Mouse (Mus musculus) stomach, postnatal 0 days (tissue): ENCODE results near the gene Nfatc4. TPM values are rescaled to one million over a fixed set of nuclear protein-coding genes. Genes with fewer than 3 reads are reported as not detected.

ENCODE experiments used
- ATAC-seq: fragments of 200-750 bp; cut with Nextera tagmentation; 2 replicates; pipeline ENCODE4 v1.8.0; 2017; ENCODE audit not compliant: low FRiP score, low TSS enrichment
- DNase-seq: peaks from one replicate; pipeline ENCODE4 v3.0.0-alpha.2; 2016; ENCODE audit warnings: low spot score
- H3K27ac ChIP-seq: fragments of 300-500 bp; sonication (generic); replicated peaks from 2 replicates; pipeline ENCODE4 v1.5.1; 2014; ENCODE audit warnings: mild to moderate bottlenecking, control low read depth
- H3K27me3 ChIP-seq: fragments of 300-500 bp; sonication (generic); 2 replicates; pipeline ENCODE4 v1.6.1; 2014; ENCODE audit warnings: low read length; ENCODE audit not compliant: control insufficient read depth, insufficient read depth
- H3K36me3 ChIP-seq: fragments of 300-500 bp; sonication (generic); 2 replicates; pipeline ENCODE4 v1.6.1; 2014; ENCODE audit warnings: low read length, mixed read lengths; ENCODE audit not compliant: control insufficient read depth, insufficient read depth
- H3K4me1 ChIP-seq: fragments of 300-500 bp; sonication (generic); replicated peaks from 2 replicates; pipeline ENCODE4 v1.6.1; 2014; ENCODE audit warnings: antibody characterized with exemption; ENCODE audit not compliant: control insufficient read depth, insufficient read depth
- H3K4me2 ChIP-seq: fragments of 300-500 bp; sonication (generic); replicated peaks from 2 replicates; pipeline ENCODE4 v1.6.1; 2014; ENCODE audit warnings: low read depth, mild to moderate bottlenecking, control low read depth, moderate library complexity
- H3K4me3 ChIP-seq: fragments of 300-500 bp; sonication (generic); 2 replicates; pipeline ENCODE4 v1.5.1; 2014; ENCODE audit warnings: low read depth, low read length, control low read depth
- H3K9ac ChIP-seq: fragments of 300-500 bp; sonication (generic); 2 replicates; pipeline ENCODE4 v1.6.1; 2014; ENCODE audit warnings: mild to moderate bottlenecking, low read length, control low read depth, mixed read lengths
- H3K9me3 ChIP-seq: fragments of 300-500 bp; sonication (generic); 2 replicates; pipeline ENCODE4 v1.6.1; 2016; ENCODE audit warnings: low read length; ENCODE audit not compliant: control insufficient read depth
- CTCF ChIP-seq: IDR thresholded peaks from 2 replicates; pipeline ENCODE4 v1.5.1; 2016; ENCODE audit warnings: antibody characterized with exemption, low read depth, mild to moderate bottlenecking, moderate library complexity
- EP300 ChIP-seq: optimal IDR thresholded peaks from 2 replicates; pipeline ENCODE3; 2016; ENCODE audit warnings: antibody characterized with exemption
- WGBS: fragments of 180-500 bp; shearing (Covaris S2); extraction: QIAGEN DNeasy Blood & Tissue Kit; methylation state at CpG from one replicate; pipeline ENCODE4 v1.1.7; 2014; 5-methylcytosine and 5-hydroxymethylcytosine counted together
- polyA plus RNA-seq: library from polyadenylated mRNA; unstranded; fragments of >200 nt; fragmentation: Nextera tagmentation; extraction: Ambion mirVana; gene quantifications from 2 replicates; pipeline ENCODE4 v1.2.1, GENCODE M21; 2015

The Nfatc4 gene
- polyA plus RNA-seq, 1 experiment from 2014 or later = 11.2 TPM

DNA sequence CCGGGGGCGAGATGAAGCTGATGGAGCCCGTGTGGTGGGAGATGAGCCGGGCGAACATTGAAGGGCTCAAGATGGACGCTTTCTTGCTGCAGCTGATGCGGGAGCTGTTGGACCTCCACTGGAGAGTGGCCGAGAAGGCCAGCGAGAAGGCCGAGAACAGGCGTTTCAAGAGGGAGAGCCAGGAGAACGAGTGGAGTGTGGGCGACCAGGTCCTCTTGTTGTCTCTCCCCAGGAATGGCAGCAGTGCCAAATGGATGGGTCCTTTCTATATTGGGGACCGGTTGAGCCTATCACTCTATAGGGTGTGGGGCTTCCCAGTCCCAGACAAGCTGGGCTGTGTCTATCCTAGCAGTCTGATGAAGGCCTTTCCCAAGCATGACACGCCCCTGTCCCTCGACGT lies 49.6 kb downstream of the Nfatc4 start:
- ATAC-seq (peak; percentile 17; the same call in 1 of the 2 replicates), DNase-seq (no peak)
- no peak overlapping the region for H3K4me3 ChIP-seq
- no peaks in the 10 kb centered on the region for H3K9me3 ChIP-seq
- H3K27me3 ChIP-seq = no peaks in the 10 kb centered on the region
- H3K9ac ChIP-seq = no peak overlapping the region
- no peak overlapping the region for H3K4me2 ChIP-seq
- WGBS = 76% methylated on average over 17 of the region's 17 CpGs
- no peak for TF ChIP-seq EP300
- no peak for TF ChIP-seq CTCF
- H3K27ac ChIP-seq = no peak overlapping the region
- H3K36me3 ChIP-seq = peaks cover 13% of the 10 kb centered on the region; the same call in 1 of the 2 replicates
- H3K4me1 ChIP-seq = no peaks in the 10 kb centered on the region

- no peaks in the 10 kb centered on the region for H3K27me3 ChIP-seq
- H3K36me3 ChIP-seq = peaks cover 13% of the 10 kb centered on the region; the same call in 1 of the 2 replicates
- H3K9ac ChIP-seq = no peak overlapping the region
- 80% methylated on average over 8 of the region's 8 CpGs for WGBS
- TF ChIP-seq EP300 (no peak), CTCF (no peak)
- H3K4me3 ChIP-seq = no peak overlapping the region
- no peaks in the 10 kb centered on the region for H3K4me1 ChIP-seq
- DNase-seq (no peak), ATAC-seq (no peak)
- no peak overlapping the region for H3K27ac ChIP-seq
- no peaks in the 10 kb centered on the region for H3K9me3 ChIP-seq
- H3K4me2 ChIP-seq = no peak overlapping the region
These were observed 50.3 kb downstream of the Nfatc4 start for GRCm38 (mm10) chr14:55873242-55873713.

DNA sequence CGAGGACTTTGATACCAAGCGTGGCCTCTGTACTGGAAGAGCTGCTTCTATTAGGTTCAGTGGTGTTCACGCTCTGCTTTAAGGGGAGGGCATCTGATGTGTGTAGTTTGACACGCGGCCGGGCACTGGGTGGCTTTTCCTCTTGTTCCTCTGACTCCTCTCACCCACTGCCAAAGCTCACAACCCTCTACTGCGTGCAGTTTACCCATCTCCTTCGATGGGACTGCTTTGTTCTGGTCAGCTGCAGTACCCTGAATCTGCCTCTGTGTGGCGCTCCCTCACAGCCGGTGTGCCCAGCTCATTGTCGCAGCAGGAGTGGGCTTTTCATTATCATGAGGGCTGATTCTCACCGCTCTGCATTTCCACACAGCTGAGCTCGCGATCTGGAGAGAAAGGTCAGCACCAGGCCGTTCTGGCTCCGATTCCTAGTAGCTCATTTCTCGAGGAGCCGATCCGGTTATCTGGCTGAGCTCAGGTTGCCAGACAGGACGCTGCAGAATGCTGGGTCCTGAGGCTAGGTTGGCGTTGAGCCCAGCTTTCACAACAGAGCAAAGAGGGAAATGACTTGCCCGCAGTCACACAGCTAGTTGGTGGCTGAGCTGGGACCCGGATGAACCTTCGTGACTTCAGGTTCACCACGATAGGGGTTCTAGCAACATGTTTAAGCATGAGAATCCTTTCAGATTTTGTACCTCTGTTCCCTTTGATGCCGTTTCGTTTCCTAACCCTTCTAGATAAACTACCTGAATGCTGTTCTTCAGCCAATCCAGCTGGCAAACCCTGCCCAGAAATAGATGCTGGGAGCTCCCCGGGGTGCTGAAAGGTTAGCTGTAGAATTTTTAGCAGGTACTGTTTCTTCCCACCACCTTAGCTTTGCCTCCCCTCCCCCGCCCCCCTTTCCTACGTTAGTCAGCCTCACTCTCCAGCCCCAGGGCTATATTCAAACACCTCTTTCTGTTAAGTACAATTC lies 51.1 kb downstream of the Nfatc4 start:
- 12% methylated on average over 30 of the region's 30 CpGs for WGBS
- no peak for TF ChIP-seq EP300
- peak; percentile 97 for TF ChIP-seq CTCF
- Histone ChIP-seq H3K9me3 (no peaks in the 10 kb centered on the region), H3K36me3 (peaks cover 11% of the 10 kb centered on the region; the same call in 1 of the 2 replicates), H3K9ac (no peak overlapping the region), H3K27ac (no peak overlapping the region), H3K27me3 (no peaks in the 10 kb centered on the region), H3K4me2 (peak overlapping the region; percentile 38; the same call in 1 of the 2 replicates), H3K4me1 (no peaks in the 10 kb centered on the region), H3K4me3 (peak overlapping the region; percentile 13; the same call in 1 of the 2 replicates)
- ATAC-seq (peak; percentile 62), DNase-seq (peak; percentile 83)

GRCm38 (mm10) chr14:55877469-55878315 lies 54.7 kb downstream of the Nfatc4 start:
- Histone ChIP-seq H3K27ac (no peak overlapping the region), H3K27me3 (no peaks in the 10 kb centered on the region), H3K4me3 (no peak overlapping the region), H3K4me2 (no peak overlapping the region), H3K9me3 (no peaks in the 10 kb centered on the region), H3K9ac (no peak overlapping the region), H3K4me1 (no peaks in the 10 kb centered on the region), H3K36me3 (no peaks in the 10 kb centered on the region)
- ATAC-seq (no peak), DNase-seq (peak; percentile 38)
- 14% methylated on average over 14 of the region's 14 CpGs for WGBS
- TF ChIP-seq EP300 = no peak
- no peak for TF ChIP-seq CTCF

DNA sequence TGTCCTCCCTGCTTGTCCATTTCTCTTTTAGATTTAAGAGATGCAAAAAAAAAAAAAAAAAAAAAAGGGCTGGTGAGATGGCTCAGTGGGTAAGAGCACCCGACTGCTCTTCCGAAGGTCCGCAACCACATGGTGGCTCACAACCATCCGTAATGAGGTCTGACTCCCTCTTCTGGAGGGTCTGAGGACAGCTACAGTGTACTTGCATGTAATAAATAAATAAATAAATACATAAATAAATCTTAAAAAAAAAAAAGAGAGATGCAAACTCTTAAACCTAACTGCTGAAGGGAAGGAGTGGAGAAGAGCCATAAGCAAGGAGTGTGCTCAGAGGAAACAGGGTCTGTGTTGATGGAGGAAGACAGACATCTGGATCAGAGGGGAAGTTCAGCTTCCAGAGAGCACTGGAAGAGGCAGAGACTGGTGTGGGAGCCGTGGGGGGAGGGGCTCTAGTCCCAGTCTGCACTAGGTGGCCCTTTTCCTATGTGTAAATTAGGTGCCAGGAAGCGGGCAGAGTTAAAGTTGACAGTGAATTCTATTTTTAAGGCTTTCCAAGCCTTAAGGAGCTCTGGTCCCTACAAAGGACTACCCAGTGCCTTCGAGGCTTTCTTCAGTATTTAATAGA lies 55.5 kb downstream of the Nfatc4 start:
- 30% methylated on average over 7 of the region's 7 CpGs for WGBS
- H3K9me3 ChIP-seq = no peaks in the 10 kb centered on the region
- H3K4me3 ChIP-seq = no peak overlapping the region
- H3K4me2 ChIP-seq = no peak overlapping the region
- no peak for ATAC-seq
- H3K9ac ChIP-seq = no peak overlapping the region
- no peaks in the 10 kb centered on the region for H3K27me3 ChIP-seq
- H3K4me1 ChIP-seq = no peaks in the 10 kb centered on the region
- no peaks in the 10 kb centered on the region for H3K36me3 ChIP-seq
- DNase-seq = no peak
- TF ChIP-seq CTCF (peak; percentile 50), EP300 (no peak)
- no peak overlapping the region for H3K27ac ChIP-seq
